Mouse (Mus musculus) testis, postnatal 10 days (tissue): Measurements from ENCODE around the gene Cfap97d2.

ENCODE experiments used
- DNase-seq: peaks from one replicate; pipeline ENCODE4 v3.0.0; 2021; ENCODE audit warnings: low spot score

The Cfap97d2 gene

GRCm38 (mm10) chr8:13747626-13748025 lies 41.9 kb downstream of the Cfap97d2 start:
- no peak for DNase-seq

- DNase-seq, result peak; percentile 92
Observed at GRCm38 (mm10) chr8:13753680-13754079, 48.0 kb downstream of the Cfap97d2 start.

GRCm38 (mm10) chr8:13756480-13756879 lies 50.8 kb downstream of the Cfap97d2 start:
- DNase-seq, result no peak

GRCm38 (mm10) chr8:13756982-13757804 lies 51.5 kb downstream of the Cfap97d2 start, which contains the start of gene Cdc16:
TSS of gene Cdc16 (plus strand) at chr8:13757676.
- DNase-seq, result peak; percentile 93

GRCm38 (mm10) chr8:13757805-13758727 lies 52.4 kb downstream of the Cfap97d2 start:
- peak; percentile 57 for DNase-seq

- DNase-seq, result no peak
Observed at GRCm38 (mm10) chr8:13769206-13769605, 63.5 kb downstream of the Cfap97d2 start.

- DNase-seq, result no peak
Observed at GRCm38 (mm10) chr8:13780536-13780935, 74.8 kb downstream of the Cfap97d2 start.

- DNase-seq, result peak; percentile 94
Observed at GRCm38 (mm10) chr8:13785250-13785763, 79.6 kb downstream of the Cfap97d2 start, which contains the start of gene Upf3a. TSS of gene Upf3a (plus strand) at chr8:13785615.

GRCm38 (mm10) chr8:13785764-13786299 lies 80.1 kb downstream of the Cfap97d2 start:
- peak; percentile 100 for DNase-seq

- peak; percentile 36 for DNase-seq
Observed at GRCm38 (mm10) chr8:13789606-13790005, 83.9 kb downstream of the Cfap97d2 start.
